Mouse (Mus musculus): Measurements from ENCODE around the gene Card9. TPM values are rescaled to one million over a fixed set of nuclear protein-coding genes. Genes with fewer than 3 reads are reported as not detected.

Gene Card9
- total RNA-seq, 2 experiments from 2014 or later = 1.5 to 2.1 TPM

DNA sequence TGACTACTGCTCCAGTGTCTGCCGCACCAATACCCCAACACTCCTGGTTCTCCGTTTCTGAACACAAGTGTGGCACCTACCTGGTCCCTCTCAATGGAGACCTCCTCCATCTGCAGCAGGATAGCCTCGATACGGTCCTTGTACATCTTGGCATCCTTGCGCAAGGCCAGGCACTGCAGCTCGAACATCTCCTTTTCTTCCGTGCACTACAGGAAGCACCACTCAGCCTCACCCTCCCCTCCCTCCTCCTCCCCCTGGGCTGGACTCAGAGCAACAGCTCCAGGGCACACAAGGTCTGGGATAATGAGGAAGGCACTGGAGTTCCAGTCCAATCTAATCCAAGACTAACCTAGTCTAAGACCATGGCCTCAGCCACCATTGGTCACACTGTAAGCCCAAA lies 4.0 kb downstream of the Card9 start:
- Histone ChIP-seq H3K4me3 (no peak overlapping the region), H3K27ac (no peak overlapping the region)
- TF ChIP-seq CTCF (conservative IDR thresholded peaks at IDR 0.05) = no peak
- no peak for DNase-seq (ENCODE audit: low spot score in 2 of 2)

DNA sequence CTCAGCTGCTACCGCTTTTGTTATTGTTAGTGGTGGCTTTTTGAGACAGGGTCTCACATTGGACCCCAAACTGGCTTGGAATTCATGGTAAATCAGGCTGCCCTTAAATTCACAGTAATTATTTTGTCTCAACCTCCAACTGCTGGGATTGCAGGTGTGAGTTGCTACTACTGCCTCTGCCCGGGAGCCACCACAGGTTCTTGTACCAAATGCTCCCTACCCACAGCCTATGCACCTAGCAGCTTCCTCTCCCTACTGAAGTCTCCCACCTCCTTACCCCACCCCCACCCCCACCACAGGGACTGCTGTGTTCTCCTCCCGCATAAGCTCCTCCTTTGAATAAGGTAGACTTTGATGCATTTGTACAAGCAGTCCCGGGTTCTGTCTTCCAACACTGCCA lies 4.5 kb downstream of the Card9 start:
- Histone ChIP-seq H3K4me3 (no peak overlapping the region), H3K27ac (no peak overlapping the region)
- TF ChIP-seq CTCF (conservative IDR thresholded peaks at IDR 0.05) = no peak
- DNase-seq (ENCODE audit: low spot score in 2 of 2) = no peak

DNA sequence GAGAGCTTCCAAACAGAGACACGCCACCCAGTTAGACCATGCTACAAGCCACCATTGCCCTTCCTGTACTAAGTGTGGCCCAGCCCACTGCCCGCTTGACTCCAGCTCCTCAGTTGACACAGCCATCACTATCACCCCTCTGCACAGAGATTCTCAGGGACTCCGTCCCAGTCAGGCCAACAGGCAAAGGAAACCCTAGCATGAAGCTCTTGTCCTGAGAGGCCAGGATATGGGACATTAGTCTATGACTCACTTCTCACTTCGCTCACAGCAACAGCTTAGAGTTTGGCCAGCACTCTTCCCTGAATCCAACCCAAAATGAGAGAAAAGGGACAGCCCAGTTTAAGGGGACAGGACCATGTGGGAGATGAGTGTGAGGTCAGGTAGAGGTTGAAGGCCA lies 6.3 kb downstream of the Card9 start:
- Histone ChIP-seq H3K27ac (no peak overlapping the region), H3K4me3 (no peak overlapping the region)
- DNase-seq (ENCODE audit: low spot score in 2 of 2) = no peak
- TF ChIP-seq CTCF (conservative IDR thresholded peaks at IDR 0.05) = no peak

DNA sequence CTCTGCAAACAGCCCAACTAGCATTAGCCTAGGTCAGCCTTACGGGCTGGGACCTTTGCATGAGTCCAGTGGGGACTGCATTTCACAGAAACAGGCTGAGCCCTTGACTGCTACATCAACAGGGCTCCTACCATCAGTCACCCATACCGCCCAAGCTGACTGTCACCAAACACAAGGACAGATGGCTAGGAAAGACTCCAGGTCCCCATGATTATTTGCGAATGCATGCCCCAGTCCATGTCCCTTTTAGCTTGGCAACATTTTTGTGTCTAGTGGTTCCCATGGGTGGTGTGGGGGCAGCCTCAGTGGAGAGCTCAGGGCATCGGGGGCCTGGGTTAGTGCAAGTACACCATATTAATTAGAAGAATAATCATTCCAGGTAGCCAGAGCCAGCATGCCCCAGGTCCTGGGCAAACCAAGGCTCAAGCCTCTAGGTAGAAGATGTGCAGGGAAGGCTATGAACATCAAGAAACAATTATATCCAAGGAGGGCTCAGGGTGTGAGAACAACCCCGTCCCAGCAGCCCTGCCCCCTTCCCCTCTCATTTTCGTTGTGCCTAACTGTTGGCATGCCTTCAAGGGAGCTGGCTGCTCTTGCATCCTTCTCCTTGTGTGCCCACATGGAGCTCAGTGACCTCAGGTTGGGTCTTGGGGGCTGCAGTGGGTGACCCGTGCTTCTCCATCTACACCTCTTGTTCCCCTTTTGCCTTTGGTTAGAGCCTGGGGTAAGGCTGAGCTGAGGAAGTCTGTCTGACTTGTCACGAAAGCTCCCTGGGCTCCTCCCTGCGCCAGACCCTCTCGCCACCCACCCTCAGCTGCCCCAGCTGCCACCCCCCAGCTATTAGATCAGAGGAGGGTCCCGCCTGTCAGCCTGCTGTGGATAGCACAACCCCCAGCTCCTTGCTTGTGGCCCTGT lies 7.4 kb downstream of the Card9 start:
- no peak for TF ChIP-seq CTCF (conservative IDR thresholded peaks at IDR 0.05)
- DNase-seq (ENCODE audit: low spot score in 2 of 2) = no peak
- Histone ChIP-seq H3K4me3 (peak overlapping the region; percentile 75), H3K27ac (peak overlapping the region; percentile 92)

DNA sequence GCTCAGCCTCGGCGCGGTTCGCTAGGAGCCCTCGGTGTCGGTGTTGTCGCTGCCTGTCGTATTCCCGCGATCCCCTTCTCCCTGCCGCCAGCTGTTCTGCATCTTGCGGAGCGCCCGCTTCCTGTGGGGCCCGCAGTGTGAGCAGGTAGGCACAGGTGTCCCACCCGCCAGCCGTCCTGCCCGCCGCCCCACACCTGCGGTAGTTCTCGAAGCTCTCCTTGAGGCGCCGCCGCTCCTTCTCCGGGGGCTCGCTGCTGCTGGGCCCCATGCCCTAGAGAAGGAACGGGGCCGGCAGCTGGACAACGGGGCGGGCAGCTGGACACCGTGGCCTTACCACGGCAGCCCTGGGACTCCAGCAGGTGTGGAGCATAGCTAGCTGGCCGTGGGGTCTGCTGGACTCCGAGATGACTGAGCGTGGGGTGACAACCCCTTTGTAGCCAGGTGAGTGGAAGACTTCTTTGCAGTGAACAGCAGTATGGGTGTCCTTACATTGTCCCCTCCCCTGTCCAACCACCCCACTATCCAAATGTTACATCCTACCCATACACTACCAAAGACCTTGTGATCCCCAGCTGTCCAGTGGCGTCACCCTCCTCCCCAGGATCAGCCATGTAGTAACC lies 8.3 kb downstream of the Card9 start:
- Histone ChIP-seq H3K27ac (peak overlapping the region; percentile 92), H3K4me3 (peak overlapping the region; percentile 75)
- peak; percentile 55 for TF ChIP-seq CTCF (conservative IDR thresholded peaks at IDR 0.05)
- DNase-seq (ENCODE audit: low spot score in 2 of 2) = no peak

DNA sequence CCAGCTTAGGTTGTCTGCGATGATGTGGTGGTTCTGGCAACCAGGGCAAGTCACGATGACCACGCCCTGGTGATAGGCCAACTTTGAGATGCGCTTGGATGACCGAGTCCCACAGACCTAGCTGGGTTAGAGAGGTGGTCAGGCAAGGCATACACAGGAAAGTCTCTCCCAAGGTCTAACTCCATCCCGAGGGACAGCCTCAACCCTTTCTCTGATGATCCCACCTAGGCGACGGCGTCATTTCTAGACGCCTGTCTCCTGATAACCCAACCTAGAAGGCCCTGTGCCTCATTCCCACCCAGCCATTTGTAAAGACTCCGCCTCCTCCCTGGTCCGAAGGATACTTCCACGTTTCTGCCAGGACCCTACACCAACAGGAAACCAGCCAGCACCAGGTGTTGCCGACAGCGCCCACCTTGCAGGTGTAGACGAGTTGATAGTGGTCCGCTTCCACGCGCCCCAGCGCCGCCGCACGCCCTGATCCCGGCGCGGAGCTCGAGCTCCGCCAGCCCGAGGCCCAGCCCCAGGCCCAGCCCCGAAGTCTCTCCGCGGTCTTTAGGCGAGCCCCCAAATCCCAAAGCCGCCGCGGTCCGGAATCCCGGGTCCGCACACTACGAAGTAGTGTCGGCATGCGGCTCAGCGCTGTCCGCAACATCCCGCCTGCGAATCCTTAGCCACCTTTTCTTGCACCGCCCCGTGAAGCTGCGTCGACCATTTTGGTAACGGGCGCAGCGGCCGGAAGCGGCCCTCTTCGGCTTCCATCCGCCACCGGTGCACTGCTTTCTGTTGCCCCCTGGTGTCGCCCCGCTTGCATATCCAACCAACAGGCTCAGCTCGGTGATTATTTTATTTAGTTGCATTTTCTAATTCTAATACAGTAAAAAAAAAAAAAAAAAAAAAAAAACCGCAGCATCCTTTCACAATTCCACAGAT lies 9.1 kb downstream of the Card9 start, which contains the start of gene Dnlz:
Dnlz (minus strand) TSS at position 753 of the 933 bp plus-strand sequence.
- H3K27ac ChIP-seq = peak within 1 kb of the TSS; percentile 92
- peak; percentile 84 for TF ChIP-seq CTCF (conservative IDR thresholded peaks at IDR 0.05)
- peak; percentile 92 to 96 for DNase-seq (ENCODE audit: low spot score in 2 of 2)
- H3K4me3 ChIP-seq = peak within 1 kb of the TSS; percentile 75

DNA sequence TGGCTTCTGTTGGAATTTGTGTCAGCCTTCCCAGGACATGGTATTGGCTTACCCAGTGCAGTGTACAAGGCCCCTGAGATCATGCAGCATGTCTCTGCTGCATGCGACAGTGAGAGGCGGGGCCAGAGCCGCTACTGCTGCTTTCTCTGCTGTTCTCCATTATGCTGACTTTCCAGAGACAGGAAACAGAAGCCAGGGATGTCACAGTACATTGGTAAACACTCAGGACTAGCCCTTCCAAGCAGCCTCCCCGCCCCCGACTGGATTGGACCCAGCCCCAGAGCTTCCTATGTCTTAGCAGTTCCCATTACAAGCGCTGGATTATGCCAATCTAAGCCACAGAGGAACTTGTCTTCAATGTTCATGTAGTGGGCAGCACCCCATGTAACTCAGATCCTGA lies 12.5 kb downstream of the Card9 start:
- Histone ChIP-seq H3K27ac (peak overlapping the region; percentile 10; the same call in 1 of the 2 replicates), H3K4me3 (no peak overlapping the region)
- no peak for TF ChIP-seq CTCF (conservative IDR thresholded peaks at IDR 0.05)
- DNase-seq (ENCODE audit: low spot score in 2 of 2) = no peak

DNA sequence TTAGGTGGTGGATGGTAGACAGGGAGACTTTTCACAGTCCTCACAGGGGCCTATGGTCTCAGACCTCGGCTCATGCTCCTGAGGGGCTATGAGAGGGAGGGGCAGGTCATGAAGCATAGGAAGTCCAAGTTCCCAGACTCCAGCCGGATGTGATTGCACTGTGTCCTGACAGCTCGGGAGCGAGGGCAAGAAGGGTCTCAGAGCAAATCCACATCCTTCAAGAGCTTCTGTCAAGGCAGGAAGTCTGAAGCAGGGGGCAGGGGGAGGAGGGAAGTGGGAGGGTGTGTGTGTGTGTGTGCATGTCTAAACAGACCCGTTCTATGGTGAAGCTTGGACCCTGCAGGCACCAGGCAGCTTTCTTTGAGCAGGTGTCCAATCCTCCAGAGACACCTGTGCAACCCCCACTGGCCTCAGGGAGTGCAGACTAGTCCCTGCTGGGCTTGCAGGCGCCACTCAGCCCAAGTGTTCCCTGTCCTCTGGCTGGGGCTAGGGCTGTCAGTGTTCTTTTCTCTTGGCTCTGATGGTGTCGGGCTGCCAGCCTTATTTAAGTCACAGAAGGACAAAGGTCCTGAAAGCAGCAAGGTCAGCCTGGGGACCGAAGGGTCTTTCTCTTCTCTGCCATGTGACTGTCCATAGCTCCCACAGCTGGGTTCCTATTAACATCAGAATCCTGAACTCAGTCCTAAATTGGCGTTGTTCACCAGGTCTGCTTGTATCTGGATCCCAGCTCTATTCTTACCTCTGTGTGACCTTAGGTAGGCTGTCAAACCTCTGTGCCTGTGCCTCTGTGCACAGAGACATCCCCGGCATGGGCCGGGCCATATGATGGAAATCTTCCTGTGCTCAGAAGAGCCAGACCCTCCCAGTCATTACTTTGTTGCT lies 17.9 kb downstream of the Card9 start:
- DNase-seq (ENCODE audit: low spot score in 2 of 2) = no peak
- no peak overlapping the region for H3K4me3 ChIP-seq
- no peak for TF ChIP-seq CTCF (conservative IDR thresholded peaks at IDR 0.05)
- H3K27ac ChIP-seq = peak overlapping the region; percentile 63; the same call in 1 of the 2 replicates

DNA sequence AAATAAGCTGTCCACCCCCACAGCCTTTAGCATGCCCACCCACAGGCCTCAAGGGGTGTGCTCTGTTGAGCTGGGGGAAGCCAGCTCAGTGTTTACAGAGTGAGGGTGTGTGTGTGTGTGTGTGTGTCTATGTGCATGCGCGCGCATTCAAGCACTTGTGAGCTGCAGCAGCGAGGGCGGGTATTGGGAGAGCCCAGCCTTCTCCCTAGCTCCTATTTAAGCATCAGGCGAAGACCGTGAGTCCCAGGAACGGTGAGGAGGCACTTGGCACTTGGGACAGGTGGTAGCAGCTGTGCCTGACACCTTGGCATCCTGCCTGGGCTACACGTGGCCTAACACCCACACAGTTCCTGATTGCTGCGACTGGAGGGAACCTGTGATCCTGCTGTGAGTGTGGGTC lies 18.7 kb downstream of the Card9 start:
- no peak for TF ChIP-seq CTCF (conservative IDR thresholded peaks at IDR 0.05)
- no peak overlapping the region for H3K4me3 ChIP-seq
- peak; percentile 58 to 61 for DNase-seq (ENCODE audit: low spot score in 2 of 2)
- H3K27ac ChIP-seq = peak overlapping the region; percentile 63

DNA sequence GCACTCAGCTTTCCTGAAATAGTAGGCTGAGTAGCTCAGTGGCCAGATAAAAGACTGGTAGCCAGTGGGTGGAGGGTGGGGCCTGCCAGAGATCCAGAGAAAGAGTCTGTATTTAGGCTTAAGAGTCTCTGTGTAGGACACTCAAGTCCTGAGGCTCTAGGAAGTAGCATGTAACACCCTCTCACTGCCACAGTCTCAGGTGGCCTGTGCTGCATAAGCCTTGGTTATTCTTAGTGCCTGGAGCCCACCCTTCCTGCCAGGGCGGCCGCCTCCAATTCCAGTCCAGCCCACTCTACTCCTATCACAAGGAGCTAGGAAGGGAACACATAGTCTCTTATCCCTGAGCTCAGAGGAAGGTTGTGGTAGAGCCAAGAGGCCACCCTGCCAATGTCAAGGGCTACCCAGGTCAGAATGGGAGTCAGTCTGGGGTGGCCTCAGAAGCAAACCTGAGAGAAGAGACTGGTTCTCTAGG lies 19.2 kb downstream of the Card9 start:
- Histone ChIP-seq H3K27ac (peak overlapping the region; percentile 63), H3K4me3 (no peak overlapping the region)
- no peak for DNase-seq (ENCODE audit: low spot score in 2 of 2)
- no peak for TF ChIP-seq CTCF (conservative IDR thresholded peaks at IDR 0.05)

DNA sequence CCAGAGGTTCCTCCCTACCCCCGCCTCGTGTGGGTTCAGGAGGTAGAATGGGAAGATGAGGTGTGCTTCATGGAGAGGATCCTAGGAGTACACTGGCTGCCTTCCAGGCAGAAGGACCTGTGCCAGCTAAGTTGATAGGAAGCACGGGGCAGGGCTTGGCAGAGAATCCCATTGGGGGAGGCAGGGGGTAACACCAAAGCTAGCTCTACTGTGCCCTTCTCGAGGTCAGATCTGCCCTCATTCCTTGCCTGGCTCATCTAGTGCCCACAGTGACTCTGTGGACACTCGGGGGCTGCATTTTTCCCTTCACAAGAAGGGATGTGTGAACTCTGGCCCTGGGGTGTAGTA lies 21.5 kb downstream of the Card9 start:
- Histone ChIP-seq H3K4me3 (no peak overlapping the region), H3K27ac (peak overlapping the region; percentile 65; the same call in 1 of the 2 replicates)

More for the DNA sequence above, 21.5 kb downstream of the Card9 start:
- TF ChIP-seq CTCF (conservative IDR thresholded peaks at IDR 0.05) = no peak
- no peak for DNase-seq (ENCODE audit: low spot score in 2 of 2)
